Mouse (Mus musculus): ENCODE measurements around the gene Uckl1. TPM values are rescaled to one million over a fixed set of nuclear protein-coding genes. Genes with fewer than 3 reads are reported as not detected.

The Uckl1 gene
- polyA plus RNA-seq, 1 experiment from 2014 or later = 22.8 TPM

DNA sequence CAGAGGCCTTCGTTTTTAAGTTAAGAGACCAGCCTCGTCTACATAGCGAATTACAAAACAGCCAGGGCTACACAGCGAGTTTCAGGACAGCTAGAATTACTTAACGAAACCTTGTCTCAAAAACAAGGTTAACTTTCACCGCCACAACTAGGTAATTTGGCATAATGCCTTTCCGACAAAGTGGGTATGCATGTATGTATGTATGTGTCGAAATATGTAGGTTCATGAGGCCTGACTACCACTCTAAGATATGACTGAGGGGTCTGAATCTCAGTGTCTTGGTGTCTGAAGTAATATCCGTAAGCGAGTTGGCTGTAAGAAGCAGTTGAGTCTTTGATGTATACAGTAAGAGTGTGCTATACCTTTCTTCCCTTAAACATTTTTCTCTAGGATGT lies 17.1 kb upstream of the Uckl1 start:
- no peak for ATAC-seq
- H3K4me3 ChIP-seq (ENCODE audit: low read depth, low read length) = peak overlapping the region; percentile 81
- H3K9me3 ChIP-seq (ENCODE audit: low read length) = no peaks in the 10 kb centered on the region
- peak overlapping the region; percentile 88 for H3K27ac ChIP-seq (ENCODE audit: low read depth)
- peak overlapping the region; percentile 92 for H3K9ac ChIP-seq (replicated peaks)
- peaks cover 21% of the 10 kb centered on the region for H3K4me1 ChIP-seq (ENCODE audit: insufficient read depth)
- WGBS (ENCODE audit: insufficient replicate concordance) = 25% methylated on average over 10 of the region's 10 CpGs
- no peaks in the 10 kb centered on the region for H3K36me3 ChIP-seq (replicated peaks; ENCODE audit: insufficient read depth, low read length)
- no peak for DNase-seq
- no peaks in the 10 kb centered on the region for H3K27me3 ChIP-seq (ENCODE audit: insufficient read depth, low read length)
- no peak for TF ChIP-seq EP300 (IDR thresholded peaks at IDR 0.05; ENCODE audit: low read depth)
- TF ChIP-seq CTCF (IDR thresholded peaks at IDR 0.05; ENCODE audit: low read depth) = no peak
- H3K4me2 ChIP-seq (ENCODE audit: low read depth, low read length) = peak overlapping the region; percentile 79

DNA sequence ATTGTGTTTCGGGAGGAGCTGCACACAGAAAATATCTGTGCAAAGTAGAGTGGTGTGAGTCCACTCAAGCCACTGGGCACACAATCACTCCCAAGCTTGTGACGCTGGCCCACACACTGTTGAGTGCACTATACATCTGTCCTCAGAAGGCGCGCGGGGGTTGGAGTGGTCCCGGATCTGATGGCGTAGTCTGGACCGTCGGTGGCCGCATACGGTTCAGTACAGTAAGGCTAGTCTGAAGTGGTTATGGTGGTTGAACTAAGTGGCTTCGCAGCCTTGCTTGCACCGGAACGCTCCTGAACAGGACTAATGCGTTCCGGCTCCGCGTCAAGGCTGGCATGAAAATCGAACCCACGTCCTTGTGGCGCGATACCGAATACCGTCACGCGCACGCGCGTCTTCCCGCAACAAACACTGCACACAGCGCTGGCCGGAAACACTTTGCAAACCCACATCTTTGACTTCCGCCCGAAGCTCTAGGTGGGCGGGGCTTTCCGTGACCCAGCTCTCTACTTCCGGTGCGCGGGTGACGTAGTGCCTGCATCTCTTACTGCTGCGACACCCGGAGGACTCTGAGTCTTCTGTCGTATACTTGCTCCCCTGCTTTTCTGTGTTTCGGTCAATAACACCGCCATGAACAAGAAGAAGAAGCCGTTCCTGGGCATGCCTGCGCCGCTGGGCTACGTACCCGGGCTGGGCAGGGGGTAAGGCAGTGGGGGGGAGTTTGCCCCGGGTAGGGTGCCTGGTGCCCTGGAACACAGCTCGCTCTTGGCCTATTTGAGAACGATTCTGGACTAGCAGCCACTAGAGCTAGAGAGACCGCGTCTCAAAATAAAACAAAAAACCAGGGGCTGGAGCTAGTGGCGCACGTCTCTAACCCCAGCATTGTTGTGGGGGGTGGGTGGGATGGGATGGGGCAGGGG lies 16.4 kb upstream of the Uckl1 start:
- DNase-seq = peak; percentile 98
- H3K36me3 ChIP-seq (replicated peaks; ENCODE audit: insufficient read depth, low read length) = no peaks in the 10 kb centered on the region
- peak; percentile 97 for ATAC-seq
- no peaks in the 10 kb centered on the region for H3K27me3 ChIP-seq (ENCODE audit: insufficient read depth, low read length)
- WGBS (ENCODE audit: insufficient replicate concordance) = 1% methylated on average over 57 of the region's 57 CpGs
- H3K9ac ChIP-seq (replicated peaks) = peak overlapping the region; percentile 92
- peak overlapping the region; percentile 79 for H3K4me2 ChIP-seq (ENCODE audit: low read depth, low read length)
- H3K4me3 ChIP-seq (ENCODE audit: low read depth, low read length) = peak overlapping the region; percentile 81
- no peak for TF ChIP-seq EP300 (IDR thresholded peaks at IDR 0.05; ENCODE audit: low read depth)
- TF ChIP-seq CTCF (IDR thresholded peaks at IDR 0.05; ENCODE audit: low read depth) = no peak
- H3K27ac ChIP-seq (ENCODE audit: low read depth) = peak overlapping the region; percentile 88
- no peaks in the 10 kb centered on the region for H3K9me3 ChIP-seq (ENCODE audit: low read length)
- H3K4me1 ChIP-seq (ENCODE audit: insufficient read depth) = peaks cover 21% of the 10 kb centered on the region

DNA sequence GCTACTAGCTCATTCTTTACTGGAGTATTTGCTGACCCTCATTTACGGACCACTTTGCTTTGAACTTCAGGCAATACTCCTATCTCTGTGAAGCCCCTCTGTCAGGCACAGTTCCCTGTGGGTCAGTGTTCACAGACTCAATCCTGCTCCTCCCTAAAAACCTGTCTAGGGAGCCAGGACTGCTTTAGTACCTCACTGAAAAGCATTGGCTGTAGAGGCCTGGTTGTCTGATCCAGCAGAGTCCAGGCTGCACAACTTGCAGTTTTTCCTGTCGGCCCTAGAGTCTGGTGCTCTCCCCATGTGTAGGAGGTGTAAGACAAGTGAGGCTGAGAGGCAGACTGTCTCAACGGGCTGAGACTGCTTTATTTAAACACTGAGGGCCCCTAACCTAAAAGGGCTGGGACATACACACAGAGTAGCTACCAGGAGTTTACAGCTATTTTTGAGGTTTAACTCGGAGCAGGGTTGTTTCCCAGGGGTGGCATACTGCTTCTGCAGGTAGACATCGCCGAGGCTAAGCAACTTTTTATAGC lies 15.6 kb upstream of the Uckl1 start:
- no peak for TF ChIP-seq CTCF (IDR thresholded peaks at IDR 0.05; ENCODE audit: low read depth)
- no peak for TF ChIP-seq EP300 (IDR thresholded peaks at IDR 0.05; ENCODE audit: low read depth)
- H3K4me1 ChIP-seq (ENCODE audit: insufficient read depth) = peaks cover 21% of the 10 kb centered on the region
- H3K4me3 ChIP-seq (ENCODE audit: low read depth, low read length) = peak overlapping the region; percentile 81
- peak overlapping the region; percentile 55 for H3K9ac ChIP-seq (replicated peaks)
- DNase-seq (no peak), ATAC-seq (no peak)
- no peaks in the 10 kb centered on the region for H3K36me3 ChIP-seq (replicated peaks; ENCODE audit: insufficient read depth, low read length)
- H3K27me3 ChIP-seq (ENCODE audit: insufficient read depth, low read length) = no peaks in the 10 kb centered on the region
- peak overlapping the region; percentile 79 for H3K4me2 ChIP-seq (ENCODE audit: low read depth, low read length)
- no peak overlapping the region for H3K27ac ChIP-seq (ENCODE audit: low read depth)
- H3K9me3 ChIP-seq (ENCODE audit: low read length) = no peaks in the 10 kb centered on the region
- WGBS (ENCODE audit: insufficient replicate concordance) = 55% methylated on average over 6 of the region's 6 CpGs

DNA sequence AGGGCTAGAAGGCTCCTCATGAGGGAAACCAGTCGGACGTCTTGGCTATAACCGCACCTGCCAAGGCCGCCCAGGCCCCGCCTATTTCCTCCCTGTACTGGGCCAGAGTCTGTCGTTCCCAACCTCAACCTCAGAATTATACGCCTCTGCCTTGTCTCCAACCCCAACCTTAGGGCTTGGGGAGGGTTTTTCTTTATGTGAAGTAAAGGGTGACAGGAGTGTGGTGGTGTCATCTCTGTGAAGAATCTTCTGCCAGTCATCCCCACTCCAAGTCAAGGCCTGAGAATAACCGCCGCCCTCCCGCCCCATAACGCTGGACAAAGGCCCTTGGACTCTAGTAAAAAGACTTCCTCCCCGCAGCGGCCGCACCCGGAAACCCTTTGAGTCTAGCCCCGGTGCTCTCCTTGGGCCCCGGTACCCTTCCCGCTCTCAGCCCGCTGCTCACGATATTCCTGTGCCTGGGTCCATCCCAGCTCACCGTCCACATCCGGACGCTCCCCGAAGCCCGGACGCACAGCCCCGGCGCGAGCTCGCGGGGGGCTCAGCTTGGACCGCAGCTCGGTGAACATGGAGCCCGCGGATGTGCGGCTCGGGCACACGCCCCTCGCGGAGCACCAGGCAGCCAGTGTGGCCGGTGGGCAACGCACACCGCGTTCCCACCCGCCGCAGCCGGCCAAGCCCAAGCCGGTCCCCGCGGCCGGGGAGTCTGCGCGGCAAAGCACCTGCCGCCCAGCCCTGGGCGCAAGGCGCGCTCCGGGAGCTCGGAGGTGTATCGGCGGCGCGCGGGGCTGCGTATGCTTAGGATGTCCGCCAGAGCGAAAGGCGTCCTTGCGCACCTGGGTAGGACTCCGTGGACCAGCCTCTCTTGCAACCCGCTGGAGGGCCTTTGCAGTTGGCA lies 14.0 kb upstream of the Uckl1 start, which contains the start of gene Samd10:
Gene Samd10, minus strand, starts transcription at position 759 of the 898 bp plus-strand sequence.
- Histone ChIP-seq H3K4me3 (ENCODE audit: low read depth, low read length) (peak within 1 kb of the TSS; percentile 71), H3K4me2 (ENCODE audit: low read depth, low read length) (peak within 1 kb of the TSS; percentile 95), H3K9ac (replicated peaks) (peak within 1 kb of the TSS; percentile 75), H3K9me3 (ENCODE audit: low read length) (no peaks in the 10 kb centered on the region), H3K4me1 (ENCODE audit: insufficient read depth) (peaks cover 21% of the 10 kb centered on the region), H3K36me3 (replicated peaks; ENCODE audit: insufficient read depth, low read length) (no peaks in the 10 kb centered on the region), H3K27me3 (ENCODE audit: insufficient read depth, low read length) (no peaks in the 10 kb centered on the region), H3K27ac (ENCODE audit: low read depth) (peak within 1 kb of the TSS; percentile 69)
- WGBS (ENCODE audit: insufficient replicate concordance) = 3% methylated on average over 63 of the region's 71 CpGs
- ATAC-seq (peak; percentile 14; the same call in 1 of the 2 replicates), DNase-seq (peak; percentile 70)
- TF ChIP-seq CTCF (IDR thresholded peaks at IDR 0.05; ENCODE audit: low read depth) = no peak
- TF ChIP-seq EP300 (IDR thresholded peaks at IDR 0.05; ENCODE audit: low read depth) = no peak

DNA sequence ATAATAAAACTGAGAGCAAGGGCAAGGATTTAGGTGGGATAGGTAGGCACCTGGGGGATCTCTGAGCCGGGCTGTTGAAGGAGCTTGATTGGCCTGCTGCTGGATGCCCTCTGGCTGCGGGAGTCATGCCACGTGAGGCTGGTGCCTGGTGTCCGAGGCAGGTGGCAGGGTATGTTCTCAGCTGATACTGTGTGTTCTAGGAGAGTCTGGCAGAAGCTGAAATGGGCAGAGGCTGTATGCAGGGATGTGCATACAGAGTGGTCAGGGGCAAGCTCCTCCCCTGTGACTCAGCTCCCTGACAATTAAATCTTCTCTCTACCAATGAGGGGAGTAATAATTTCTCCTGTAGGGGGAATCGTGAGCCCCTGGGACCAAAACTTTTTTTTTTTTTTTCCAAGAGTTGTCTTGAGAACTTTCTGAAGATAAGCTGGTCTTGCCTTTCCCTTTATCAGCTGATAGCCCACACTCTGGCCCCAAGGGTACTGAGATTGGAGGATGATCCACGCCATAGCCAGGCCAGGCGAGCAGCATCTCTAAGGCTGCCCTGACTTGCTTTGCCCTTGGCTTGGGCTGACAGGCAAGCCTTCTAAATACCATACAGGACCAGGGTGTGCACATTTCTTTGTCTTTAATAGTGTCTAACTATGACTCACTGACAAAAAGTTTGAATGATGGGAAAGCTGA lies 12.8 kb upstream of the Uckl1 start:
- DNase-seq (no peak), ATAC-seq (no peak)
- Histone ChIP-seq H3K36me3 (replicated peaks; ENCODE audit: insufficient read depth, low read length) (no peaks in the 10 kb centered on the region), H3K27me3 (ENCODE audit: insufficient read depth, low read length) (no peaks in the 10 kb centered on the region), H3K4me2 (ENCODE audit: low read depth, low read length) (0 out of 2 replicates have a peak overlapping the region, but pooled peaks have one; percentile 95), H3K9me3 (ENCODE audit: low read length) (no peaks in the 10 kb centered on the region), H3K27ac (ENCODE audit: low read depth) (no peak overlapping the region), H3K9ac (replicated peaks) (no peak overlapping the region), H3K4me3 (ENCODE audit: low read depth, low read length) (no peak overlapping the region), H3K4me1 (ENCODE audit: insufficient read depth) (peaks cover 21% of the 10 kb centered on the region)
- 53% methylated on average over 7 of the region's 7 CpGs for WGBS (ENCODE audit: insufficient replicate concordance)
- TF ChIP-seq CTCF (IDR thresholded peaks at IDR 0.05; ENCODE audit: low read depth) (0 out of 2 replicates have a peak, but pooled peaks have one; percentile 5), EP300 (IDR thresholded peaks at IDR 0.05; ENCODE audit: low read depth) (no peak)

Data from liver, postnatal 0 days (tissue).